Mouse (Mus musculus) erythroblast, adult 5-6 weeks (primary cell): Measurements from ENCODE around the gene Acox1. TPM values are rescaled to one million over a fixed set of nuclear protein-coding genes. Genes with fewer than 3 reads are reported as not detected.
A peak's percentile ranks its signal among the peaks of the same experiment; 100 is the strongest.

ENCODE experiments used
- ATAC-seq: replicated peaks from 2 replicates; pipeline ENCODE4 v1.8.0; 2016; ENCODE audit warnings: moderate number of reproducible peaks, mild to moderate bottlenecking, moderate TSS enrichment, inconsistent platforms; ENCODE audit not compliant: poor library complexity, low FRiP score, severe bottlenecking
- total RNA-seq, 2 experiments: library from RNA; stranded (forward) in 1 of 2; stranded (reverse) in 1 of 2; fragments of 150-400 nt in 1 of 2; fragments of 200-764, 138-1000 nt in 1 of 2; gene quantifications; 2 replicates each; pipeline versions ENCODE4 v1.2.3 to v1.2.4; 2015 to 2017; ENCODE audit warnings: low replicate concordance in 2 of 2

Gene Acox1
- total RNA-seq, 2 experiments from 2014 or later, result 8.3 to 11.3 TPM

DNA sequence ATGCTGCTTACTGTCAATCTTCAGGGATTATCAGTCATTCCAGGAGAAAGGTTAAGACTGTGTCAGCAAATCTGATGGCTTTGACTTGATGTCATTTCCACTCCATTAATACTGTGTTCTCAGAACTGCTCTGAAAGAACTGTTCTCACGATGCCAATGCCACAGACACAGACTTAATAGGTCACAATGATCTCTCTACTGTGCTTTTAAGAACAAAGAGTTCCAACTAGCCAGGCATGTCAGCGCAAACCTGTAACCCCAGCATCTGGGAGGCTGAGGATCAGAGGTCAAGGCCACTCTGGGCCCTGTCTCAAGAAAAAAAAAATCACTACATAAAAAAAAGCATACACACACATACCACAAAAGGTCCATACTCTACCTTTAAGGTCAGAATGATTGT is 26.9 kb downstream of the Acox1 start:
- ATAC-seq, result no peak

DNA sequence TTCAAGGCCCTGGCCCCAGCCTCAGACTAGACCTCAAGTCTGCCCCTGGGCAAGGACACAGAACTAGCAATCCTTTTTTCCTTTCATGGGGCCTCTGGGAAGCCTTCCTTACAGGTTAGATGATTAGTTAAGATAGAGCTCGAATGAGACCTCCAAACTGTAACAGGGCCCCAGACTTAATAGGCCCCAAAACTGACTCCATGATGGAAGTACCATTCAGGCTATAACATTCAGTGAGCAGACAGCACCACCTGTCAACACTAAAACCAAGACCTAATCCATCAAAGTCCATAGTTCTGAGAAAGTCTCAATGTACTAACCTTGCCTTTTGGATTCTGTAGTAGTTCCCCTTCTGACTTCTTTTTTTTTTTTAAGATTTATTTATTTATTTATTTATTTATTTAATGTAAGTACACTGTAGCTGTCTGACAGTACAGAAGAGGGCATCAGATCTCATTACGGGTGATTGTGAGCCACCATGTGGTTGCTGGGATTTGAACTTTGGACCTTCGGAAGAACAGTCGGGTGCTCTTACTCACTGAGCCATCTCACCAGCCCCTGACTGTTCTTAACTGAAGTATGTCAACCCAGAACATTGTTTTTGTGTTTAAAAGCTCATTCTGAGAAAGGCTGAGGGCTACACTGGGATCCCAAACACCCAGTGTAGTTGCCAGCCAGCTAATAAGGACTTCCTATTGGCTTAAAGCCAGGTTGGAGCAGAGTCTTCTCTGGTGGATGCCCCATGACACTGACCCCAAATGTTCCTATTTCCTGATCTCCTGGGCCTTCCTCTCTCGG is 28.6 kb downstream of the Acox1 start:
- no peak for ATAC-seq

DNA sequence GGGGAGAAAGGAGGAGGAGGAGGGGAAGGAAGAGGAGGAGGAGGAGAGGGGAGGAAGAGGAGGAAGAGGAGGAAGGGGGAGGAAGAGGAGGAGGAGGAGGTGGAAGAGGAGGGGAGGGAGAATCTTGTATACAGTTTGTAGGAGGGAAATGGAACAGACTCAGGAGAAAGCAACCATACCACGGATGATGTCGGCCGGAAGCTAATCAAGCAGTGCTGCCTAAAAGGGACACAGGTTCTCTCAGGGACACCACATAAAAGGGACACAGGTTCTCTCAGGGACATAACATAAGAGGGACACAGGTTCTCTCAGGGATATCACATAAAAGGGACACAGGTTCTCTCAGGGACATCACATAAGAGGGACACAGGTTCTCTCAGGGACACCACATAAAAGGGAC is 29.6 kb downstream of the Acox1 start:
- ATAC-seq, result no peak

DNA sequence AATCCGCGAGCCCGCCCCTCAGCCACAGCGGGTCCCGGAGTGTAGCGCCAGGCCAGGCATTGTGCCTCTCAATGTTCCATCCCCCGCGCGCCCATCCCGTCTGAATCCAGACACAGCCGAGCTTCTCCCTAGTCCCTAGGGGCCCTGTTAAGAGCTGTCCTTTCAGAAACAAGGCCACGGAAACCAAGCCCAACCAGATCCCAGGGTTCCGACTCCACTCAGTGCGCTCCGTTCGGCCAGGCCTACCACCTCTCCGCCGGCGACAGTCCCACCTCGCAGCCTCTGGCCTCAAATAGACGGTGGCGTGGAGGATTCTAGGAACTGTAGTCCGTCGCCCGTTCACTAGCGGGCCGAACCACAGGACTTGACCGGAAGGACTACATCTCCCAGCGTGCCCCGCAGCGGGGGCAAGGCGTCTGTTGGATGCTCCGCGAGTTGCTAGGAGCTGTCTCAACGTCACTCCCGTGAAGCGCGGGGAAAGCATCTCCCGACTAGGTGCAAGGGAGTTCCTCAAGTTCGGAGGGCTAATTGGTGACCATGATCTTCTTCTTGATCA is 30.9 kb downstream of the Acox1 start, which contains the start of gene Fbf1:
Gene Fbf1 (minus strand): TSS at position 283 of the 556 bp plus-strand sequence.
- peak; percentile 98 for ATAC-seq

DNA sequence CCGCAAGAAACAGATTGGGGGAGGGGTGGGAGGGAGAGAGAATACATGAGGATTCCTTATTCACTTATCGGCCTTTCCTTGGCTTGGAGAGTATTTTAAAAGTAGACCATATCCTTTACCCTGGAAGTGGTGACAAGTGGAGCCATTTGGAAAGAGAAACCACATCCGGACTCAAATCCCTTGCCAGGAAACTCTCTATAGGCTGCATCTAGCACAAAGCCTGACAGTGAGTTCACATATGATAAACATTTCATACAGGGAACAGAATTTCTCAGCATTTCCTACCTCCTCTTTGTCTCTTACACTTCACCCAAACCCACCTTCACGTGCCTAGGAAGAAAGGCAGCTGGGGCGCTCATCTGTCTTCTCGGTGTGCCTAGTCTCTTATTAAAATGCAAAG is 31.6 kb downstream of the Acox1 start:
- ATAC-seq, result 0 out of 2 replicates have a peak, but pooled peaks have one; percentile 2

DNA sequence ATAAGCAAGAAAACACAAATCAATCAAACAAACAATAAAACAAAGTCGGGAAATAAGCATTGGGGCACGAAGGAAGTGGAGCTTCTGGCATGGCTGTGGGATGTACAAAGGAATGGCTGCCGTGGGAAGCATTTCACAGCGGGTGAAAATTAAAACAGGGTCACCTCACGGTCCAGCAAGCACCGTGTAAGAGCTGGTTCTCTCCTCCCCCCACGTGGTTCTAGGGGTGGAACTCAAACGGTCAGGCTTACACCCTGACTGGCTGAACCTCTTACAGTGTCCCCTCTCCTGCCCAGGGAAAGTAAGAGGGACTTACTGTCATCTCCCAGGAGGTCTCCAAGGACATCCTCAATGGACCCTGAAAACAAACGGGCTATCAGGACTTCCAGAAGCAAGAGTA is 35.8 kb downstream of the Acox1 start:
- no peak for ATAC-seq

DNA sequence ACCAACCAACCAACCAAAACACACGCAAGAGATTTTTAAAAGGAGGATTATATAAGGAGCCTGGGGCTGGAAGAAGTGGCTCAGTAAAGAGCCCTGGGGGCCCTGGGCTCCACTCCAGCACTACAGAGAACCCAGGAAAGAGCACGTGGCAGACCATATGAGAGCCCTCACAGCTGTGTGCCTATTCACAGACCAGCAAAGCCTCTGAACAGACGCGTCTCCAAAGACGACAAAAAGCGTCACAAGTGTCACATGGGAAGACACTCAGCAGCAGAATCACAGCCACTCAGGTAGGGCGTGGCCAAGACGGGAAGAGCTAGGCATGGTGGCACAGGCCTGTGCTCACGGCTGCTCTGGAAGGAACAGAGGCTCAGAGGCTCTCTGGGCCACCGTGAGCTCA is 36.7 kb downstream of the Acox1 start:
- ATAC-seq, result no peak

DNA sequence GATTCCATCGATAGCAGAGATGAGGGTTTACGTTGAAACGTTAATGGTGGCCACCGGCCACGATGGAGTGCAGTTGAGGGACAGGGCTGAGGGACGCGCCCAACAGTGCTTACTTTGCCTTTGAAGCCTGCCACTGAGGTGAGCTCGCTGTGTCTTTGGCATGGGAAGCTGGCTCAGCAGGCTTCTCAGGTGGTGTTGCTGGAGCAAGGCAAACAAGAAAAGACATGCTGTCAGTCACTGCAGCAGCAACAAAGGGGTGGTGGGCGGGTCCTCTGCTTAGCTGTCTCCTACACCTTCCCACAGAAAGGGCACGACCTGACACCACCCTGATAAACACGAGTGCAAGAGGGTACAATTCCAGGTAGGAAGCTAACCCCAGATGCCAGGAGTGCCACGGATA is 37.5 kb downstream of the Acox1 start:
- ATAC-seq, result no peak

DNA sequence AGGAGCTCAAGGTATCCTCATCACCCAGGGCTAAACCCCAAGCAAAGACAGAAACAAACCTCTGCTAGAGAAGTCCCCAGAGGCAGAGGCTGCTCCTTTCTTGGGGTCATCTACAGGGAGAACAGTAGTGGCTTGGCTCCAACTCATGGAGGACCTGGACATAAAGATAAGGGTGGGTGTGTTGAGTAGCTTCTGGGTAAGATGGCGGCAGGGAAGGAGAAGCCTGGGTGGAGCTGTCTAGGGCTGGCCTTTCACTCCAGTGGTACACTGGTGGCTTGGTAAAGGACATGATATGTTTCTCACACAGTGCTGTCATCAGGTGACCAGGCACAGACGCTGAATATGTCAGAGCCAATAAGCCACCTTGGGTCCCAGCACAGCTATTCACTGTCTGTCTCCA is 47.9 kb downstream of the Acox1 start:
- peak; percentile 81 for ATAC-seq

DNA sequence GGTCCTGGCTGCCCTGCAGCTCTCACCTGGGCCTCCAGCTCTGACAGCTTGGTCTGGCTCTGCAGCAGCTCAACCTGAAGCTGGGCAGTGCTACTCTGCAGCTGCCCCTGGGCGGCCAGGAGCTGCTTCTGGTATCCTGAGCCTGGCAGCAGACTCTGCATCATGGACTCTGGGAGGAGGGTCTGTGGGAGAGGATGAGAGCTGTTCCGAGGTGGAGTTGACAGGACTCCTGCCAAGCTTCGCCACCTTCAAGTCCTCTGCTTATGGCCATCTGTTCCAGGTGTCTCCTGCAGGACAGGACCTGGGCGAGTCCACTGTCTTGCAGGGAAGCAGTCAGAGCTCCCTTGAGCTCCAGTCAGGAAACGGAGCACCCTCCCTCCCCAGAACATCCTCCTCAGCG is 49.5 kb downstream of the Acox1 start:
- ATAC-seq, result no peak

DNA sequence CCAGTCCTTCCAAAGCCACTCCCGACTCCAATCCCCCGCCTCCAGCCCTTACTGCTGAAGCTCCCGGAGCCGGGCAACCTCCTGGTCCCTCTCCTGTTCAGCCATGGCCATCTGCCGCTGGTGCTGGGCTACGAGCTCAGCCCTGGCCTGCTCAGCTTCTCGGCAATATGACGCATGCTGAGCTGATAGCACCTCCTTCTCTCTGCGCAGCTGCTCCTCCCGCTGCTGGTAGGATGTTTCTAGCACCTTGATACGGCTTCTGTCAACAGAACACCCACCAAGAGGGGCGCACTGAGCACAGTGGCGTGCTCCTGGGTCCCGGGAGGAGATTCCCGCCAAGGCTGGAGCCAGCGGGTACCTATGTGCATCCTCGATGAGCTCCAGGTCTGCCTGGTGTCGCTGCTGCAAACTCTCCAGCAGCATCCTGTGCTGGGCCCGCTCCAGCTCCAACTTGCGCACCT is 50.1 kb downstream of the Acox1 start:
- no peak for ATAC-seq

DNA sequence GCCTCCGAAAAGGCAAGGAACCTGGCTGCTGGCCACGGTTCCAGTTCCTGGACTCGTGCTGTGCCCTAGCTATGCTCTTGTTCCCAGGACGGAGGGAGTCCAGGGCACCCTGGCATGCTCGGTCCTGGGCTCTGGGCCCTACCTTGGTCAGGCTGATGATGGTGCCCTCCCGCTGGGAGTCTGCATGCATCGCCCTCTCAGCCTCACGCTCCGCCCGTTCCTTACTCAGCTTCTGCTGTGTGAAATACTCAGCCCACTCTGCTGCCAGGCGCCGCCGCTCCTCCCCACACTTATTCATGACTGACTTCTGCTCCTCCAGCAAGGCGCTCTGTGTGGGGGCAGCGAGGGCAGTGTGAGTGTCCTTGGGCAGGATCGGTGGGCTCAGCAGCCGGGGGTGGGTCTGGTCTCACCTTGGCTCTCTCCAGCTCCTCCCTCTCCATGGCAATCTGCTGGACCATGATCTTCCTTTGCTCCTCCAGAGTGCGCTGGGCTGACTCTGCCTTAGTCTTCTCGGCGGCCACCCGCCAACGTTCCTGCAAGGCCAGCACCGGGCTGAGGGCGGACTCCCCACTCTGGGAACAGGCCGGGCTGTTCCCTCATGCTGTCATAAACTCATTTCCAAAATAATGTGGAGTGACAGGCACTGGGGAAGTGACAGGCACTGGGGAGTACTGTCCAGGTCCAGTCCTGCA is 52.4 kb downstream of the Acox1 start:
- ATAC-seq, result no peak

DNA sequence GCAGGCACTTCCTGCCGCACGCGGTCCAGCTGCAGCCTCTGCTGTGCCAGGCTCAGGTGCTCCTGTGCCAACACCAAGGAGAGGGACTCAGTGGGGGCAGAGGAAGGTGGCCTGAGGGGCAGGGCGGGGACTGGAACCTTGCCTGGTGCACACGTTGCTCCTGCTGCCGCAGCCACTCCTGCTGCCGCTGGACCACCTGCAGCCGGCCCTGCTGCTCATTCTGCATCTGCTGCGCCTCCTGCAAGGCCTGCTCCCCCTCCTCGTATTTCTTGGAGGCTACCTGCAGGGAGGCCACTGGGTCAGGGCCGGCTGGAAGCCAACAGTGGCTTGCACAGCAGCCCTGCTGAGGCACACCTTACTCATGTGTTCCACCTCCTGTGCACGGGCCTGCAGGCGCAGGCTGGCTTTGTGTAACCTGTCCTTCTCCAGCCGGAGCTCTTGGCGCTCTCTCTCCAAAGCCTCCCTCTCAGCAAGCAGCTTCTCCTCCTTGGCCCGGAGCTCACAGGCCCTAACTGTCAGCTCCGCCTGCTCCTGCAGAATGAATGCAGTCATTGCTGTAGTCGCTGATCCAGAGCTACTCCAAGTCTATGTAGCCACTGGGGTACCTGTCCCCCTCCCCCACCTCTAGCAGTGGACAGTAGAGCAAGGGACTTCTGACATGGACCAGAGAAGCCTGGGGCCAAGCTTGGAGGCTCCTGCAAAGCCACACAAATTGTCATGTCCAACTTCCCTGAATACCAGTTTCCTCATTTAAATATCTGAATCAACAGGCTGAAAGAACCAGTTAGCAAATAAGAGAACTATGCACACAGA is 53.2 kb downstream of the Acox1 start:
- no peak for ATAC-seq

DNA sequence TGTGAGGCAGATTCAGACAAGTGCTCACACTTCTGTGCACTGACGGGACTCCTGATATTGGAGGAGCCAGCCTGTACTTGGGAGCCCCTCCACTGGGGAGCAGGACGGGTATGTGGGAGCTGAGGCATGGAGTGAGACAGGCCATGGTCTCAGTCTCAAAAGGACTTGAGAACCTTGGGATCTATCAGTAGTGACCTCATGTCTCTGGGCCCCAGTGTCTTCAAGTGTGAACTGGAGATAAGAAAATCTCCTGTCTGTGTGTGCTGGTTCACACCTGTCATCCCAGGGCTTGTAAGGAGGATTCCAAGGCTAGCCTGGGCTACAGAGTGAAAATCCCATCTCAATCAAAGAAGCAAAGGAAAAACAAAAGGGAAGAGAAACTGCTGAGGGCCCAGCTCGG is 55.4 kb downstream of the Acox1 start:
- ATAC-seq, result peak; percentile 22

DNA sequence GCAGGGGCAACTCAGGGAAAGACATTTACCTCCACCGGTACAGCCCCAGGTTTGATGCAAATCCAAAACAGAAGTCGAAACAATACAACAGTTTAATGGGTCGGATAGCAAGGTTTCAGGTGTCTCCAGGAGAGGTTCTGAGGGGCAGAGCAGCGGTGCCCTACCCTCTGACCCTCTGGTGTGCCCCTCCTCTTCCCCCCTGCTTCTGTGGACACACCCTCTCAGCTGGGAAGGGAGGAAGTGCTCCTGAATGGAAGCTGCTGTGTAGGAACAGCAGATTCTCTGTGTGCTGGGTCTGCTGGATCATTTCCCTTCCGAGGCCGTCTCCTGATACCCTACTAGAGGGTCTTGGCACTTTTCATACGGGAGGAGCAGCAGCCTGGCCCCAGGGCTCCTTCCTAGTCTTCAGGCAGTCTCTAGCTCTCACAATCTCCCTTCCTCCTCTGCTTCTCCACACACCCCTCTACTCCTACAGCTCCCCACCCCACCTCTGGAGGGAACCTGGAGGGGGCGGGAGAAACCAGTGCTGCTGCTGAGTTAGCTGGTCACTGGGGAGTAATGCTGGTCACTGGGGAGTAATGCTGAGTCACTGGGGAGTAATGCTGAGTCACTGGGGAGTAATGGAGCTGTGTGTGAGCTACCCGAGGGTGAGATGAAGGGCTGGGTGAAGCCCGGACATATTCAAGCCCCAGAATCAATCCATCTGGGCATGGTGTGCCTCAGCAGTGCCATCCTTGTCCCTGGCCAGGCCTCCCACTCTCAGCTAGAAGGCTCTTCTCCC is 56.4 kb downstream of the Acox1 start:
- ATAC-seq, result peak; percentile 60

DNA sequence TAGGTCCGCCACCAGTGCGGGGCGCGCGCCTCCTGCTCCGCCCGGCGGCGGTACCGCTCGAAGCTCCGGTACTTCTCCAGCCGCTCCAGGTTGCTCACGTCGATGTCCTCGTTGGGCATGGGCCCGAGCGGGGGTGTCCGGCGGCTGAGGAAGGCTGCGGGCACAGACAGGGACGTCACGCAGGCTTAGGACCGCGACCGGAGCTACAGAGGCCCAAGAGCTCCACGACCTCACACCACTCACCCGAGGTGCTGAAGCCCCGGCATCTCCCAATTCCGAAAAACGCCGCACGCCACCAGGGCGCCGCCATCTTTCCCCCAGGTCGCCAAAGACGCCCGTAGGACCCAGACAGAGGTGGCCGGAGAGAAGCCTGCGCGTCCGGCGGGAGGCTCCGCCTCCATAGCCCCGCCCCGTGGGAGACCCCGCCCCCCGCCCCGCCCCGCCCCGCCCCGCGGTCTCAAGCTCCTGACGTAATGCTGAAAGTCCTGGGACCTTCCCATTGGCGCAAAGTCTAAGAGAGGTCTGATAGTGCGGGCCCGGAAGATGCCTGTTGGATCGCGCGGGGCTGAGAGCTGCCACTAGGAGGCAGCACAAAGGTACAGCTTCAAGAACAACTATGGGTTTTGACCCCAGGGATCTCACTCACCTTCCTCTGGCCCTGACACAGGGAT is 60.2 kb downstream of the Acox1 start, which contains the start of gene Mrpl38:
Gene Mrpl38 (minus strand): TSS at position 401 of the 671 bp plus-strand sequence.
- ATAC-seq, result peak; percentile 74

DNA sequence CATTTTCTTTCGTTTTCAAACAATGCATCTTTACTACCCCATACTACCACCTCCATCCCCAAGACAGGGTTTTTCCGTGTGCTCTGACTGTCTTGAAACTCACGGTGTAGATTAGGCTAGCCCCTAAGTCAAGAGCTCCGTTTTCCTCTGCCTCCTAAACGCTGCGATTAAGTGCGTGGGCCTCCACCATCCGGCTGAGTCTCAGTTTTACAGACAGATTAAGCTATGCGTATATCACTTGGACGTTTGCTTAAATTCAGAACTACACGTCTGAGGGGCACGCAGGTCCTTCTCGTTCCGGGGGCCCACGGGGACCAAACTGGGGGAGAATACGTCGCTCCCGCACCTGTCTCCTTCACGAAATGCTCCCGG is 60.8 kb downstream of the Acox1 start:
- no peak for ATAC-seq

DNA sequence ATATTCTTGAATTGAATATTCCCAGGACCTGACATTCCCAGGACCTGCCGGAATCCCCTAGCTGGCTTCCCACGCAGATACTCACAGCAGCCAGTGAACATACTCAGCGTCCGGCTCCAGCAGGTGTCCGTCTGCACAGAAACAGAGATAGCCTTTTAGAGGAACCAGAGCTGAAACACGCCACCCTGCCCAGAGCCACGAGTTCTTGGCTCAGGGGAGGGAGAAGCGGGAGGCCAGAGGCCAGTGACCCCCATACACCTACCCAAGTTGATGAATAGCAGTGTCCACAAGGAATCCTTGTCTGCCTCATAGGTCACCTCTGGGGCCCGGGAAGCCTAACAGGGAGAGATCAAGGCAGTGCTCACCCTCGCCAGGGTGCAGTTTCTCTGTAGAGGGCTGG is 64.7 kb downstream of the Acox1 start:
- ATAC-seq, result no peak

DNA sequence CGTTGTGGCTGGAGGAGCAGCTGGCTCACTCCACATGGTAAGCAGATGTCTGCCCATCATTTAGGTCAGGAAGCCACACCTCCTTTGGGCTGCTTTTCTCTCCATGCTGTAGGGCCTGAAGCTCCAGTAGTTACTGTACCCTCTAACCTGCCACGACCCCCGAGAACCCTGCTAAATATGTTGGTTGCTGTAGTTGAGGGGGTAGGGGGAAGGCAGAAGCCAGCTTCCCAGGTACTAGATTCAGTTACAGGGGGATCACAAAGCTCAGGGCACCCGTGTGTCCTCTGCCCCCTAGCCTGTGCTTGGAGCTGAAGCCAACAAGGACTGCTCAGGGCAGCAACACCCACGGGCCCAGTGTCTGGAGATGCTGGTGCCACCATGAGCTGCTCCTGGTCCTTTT is 65.3 kb downstream of the Acox1 start:
- ATAC-seq, result no peak
